Mouse (Mus musculus) R1 (cell line): ENCODE data around the gene Slc22a1.

Experiments
- DNase-seq: peaks from one replicate; pipeline ENCODE4 v3.0.0-alpha.2; 2018; ENCODE audit warnings: low read depth, low spot score

Slc22a1 gene

DNA sequence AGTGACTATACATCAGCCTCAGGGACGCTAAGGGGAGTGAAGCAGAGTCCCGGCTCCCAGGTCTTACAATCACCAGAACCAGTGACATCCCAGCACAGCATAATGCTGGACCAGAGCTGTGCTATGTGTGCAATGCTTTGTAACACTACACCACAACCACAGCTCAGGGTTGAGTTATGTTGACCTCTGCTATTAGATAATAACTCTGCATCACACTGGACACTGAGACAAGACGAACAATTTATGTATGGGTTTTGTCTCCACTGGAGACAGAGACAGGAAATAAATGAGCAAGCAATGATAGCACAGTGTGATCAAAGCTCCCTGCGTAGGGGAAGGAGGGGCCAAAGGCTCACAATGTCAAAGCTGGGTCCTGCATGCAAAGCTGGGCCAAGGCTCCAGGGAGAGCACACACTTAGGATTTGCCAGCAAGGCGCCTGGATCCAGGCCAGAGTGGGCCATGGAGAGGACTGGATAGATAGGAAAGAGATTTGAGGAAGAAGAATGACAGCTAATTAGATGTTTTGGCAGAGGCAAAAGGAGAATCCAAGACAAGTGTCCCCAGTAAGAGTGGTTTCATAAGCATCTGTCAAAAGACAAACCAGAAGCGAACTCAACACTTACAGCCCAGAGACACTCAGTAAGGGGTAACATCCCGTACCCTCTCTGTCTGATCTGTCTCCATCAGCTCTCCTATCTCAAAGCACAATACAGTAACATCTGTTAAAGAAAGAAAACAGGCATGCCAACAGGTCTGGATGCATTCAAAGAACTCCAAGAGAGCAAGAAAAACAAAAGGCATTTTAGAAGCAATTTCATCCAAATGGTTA lies 43.6 kb downstream of the Slc22a1 start:
- DNase-seq = no peak

DNA sequence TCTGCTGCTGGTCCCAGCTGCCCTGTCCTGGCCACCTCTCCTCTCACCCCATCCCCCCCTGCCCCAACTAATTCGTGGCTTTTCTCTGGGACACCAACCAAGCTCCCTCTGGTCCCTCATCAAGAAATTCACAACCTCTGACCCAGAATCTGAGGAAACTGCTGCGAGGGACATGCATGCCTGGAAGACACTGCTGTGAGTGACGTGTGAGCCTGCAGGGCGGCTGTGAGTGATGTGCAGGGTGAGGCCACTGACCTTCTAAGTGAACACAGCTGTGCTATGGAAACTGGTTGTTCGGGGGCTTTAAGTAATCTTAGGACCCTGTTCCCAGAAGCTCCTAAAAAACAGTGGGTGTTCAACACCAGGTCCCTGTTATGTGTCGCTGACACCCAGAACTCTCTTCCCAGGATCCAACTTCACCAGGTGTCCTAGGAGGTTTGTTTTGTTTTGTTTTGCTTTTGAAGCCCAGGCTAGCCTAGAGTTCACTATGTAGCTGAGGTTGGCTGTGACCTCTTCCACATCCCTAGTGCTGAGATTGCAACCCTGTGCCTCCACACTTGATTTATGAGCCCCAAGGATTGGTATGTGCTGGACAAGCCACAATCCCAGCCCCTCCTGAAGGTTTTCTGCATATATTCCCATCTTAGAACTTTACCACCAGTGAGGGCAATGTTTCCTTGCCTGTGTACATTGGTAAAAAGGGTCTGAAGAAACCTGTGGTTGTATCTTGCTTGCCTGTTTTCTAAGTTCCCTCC lies 44.5 kb downstream of the Slc22a1 start:
- no peak for DNase-seq

DNA sequence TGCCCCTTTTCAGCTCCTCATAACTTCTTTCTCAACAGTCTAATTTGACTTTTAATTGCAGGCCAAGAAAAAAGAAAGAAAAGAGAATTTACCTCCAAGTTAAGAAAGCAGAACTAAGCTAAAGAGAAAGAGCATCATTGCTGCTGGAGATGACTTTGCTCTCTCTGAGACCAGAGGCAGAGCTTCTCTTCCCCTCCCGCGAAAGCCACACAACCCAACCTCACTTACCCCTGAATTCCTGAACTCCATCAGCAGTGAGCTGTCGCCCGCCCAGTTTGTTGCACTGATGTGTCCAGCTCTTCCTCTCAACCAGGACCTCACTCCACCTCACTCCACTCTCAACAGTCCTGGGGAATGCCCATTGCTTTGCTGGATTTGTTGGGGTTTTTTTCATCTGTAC lies 47.6 kb downstream of the Slc22a1 start:
- DNase-seq = no peak

DNA sequence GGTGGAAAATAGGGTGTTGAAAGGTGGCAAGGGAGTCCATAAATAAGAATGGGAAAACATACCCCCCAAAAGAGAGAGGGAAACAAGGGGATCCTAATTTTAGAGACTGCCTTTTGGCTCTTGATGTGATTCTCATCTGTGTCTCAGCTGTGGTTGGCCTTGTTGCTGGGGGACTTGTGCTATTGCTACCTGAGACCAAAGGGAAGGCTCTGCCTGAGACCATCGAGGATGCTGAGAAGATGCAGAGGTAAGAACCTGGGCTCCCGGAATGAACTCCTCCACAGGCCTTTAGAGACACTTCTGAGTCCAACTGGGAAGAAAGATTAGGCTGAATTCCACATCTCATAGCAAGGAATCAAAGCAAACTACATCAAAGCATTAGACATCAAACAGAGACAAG lies 56.0 kb downstream of the Slc22a1 start:
- no peak for DNase-seq

DNA sequence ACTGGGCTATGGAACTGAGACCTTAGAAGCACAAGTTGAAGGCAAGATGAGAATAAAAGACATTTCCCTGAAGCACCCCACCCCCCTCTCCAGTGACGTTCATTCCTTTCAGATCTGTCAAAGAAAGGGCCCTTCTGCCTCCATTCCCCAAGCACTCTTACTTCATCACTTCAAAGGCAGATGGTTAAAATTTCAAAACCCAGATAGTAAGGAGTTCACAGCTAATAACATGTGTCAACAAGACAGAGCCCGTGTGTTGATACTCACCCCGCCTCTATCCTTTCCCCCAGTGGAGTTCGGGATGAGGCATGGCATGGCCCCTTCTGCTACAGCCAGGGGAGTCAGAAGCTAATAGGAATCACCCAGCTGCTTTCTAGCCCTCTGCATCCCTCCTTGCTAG lies 60.2 kb downstream of the Slc22a1 start:
- no peak for DNase-seq

DNA sequence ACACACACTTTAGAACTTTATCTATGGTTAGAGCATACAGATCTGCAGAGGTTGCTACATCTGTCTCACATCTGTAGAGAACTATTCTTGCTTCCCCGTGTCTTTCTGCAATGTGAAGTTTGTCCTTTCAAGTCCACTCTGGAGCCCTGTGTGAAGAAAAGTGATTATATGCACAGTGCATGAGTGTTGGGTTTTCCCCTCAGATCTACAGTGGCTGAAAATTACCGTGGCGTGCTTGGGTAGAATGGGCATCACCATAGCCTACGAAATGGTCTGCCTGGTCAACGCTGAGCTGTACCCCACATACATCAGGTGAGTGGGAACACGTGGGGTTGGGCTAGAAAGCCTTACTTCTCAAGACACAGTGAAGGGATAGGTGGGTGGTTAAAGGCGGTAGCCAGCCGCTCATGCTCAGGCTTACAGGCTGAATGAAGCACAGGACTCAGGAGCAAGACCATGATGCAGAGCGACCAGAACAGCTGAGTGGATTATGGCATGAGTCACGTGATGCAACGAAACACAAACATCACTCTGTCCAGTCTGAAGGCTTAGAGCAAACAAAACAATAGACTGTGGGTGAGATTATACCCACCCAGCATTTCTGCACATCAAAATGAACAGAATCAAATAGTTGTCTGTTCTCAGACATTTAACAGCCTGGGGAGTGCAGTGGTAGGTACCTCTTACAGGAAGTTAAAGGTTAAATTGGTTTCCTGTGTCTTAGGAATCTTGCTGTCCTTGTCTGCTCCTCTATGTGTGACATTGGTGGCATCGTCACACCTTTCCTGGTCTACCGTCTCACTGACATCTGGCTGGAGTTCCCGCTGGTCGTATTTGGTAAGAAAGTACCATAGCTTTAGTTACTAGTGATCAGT lies 60.9 kb downstream of the Slc22a1 start:
- DNase-seq = no peak

DNA sequence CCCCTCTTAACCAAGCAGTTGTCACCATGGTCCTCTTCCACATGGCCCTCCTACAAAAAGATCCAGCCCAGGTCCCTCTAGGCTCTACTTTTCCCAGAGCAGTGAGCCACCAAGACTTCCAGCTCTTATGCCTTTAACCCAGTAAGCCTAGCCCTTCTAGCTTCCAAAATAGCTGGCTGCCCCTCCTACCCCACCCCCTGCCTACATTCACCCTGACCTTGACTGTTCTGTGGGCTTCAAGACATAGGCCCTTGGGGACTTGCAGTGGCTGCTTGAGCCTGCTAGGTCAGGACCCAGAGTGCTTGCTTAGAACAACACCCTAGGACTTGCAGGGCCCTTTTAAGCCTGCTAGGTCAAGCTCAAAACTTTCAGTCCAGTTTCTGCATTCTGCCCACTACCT lies 68.4 kb downstream of the Slc22a1 start:
- no peak for DNase-seq

DNA sequence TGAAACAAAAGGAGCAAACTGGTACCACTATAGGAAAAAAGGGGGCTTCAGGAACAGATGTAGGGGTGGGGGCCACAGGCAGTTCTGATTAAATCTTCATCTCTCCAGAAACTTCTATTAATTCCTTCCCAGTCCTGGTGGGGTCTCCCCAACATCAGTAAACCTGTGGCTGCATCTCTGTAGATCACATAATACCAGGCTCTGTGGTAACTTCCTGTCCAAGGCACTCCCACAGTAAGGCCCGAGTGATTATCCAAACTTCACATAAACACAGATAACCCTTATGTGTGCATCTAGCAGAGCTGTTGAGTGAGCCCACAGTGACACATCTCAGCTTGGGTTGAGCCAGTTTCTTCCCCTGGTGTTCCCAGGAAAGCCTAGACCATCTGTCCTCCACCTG lies 69.0 kb downstream of the Slc22a1 start:
- no peak for DNase-seq
